Mouse (Mus musculus) heart, adult 2 months (tissue): Measurements from ENCODE around the gene Bzw1. TPM values are rescaled to one million over a fixed set of nuclear protein-coding genes. Genes with fewer than 3 reads are reported as not detected.

ENCODE experiments used
- DNase-seq, 2 experiments: peaks; one replicate each; pipeline ENCODE4 v3.0.0; 2021
- H3K27ac ChIP-seq: fragments of 200-600 bp; 2 replicates; pipeline ENCODE4 v1.8.1; 2022
- H3K27me3 ChIP-seq: fragments of 200-500 bp; 2 replicates; pipeline ENCODE4 v1.6.1; 2012; ENCODE audit warnings: mild to moderate bottlenecking, low read length, inconsistent platforms, mixed read lengths; ENCODE audit not compliant: control insufficient read depth, insufficient read depth
- H3K36me3 ChIP-seq: fragments of 200-500 bp; 2 replicates; pipeline ENCODE4 v1.6.1; 2012; ENCODE audit warnings: low read length, inconsistent platforms; ENCODE audit not compliant: control insufficient read depth, insufficient read depth
- H3K4me1 ChIP-seq: fragments of 200-500 bp; 2 replicates; pipeline ENCODE4 v1.6.1; 2011; ENCODE audit warnings: low read length; ENCODE audit not compliant: control insufficient read depth, insufficient read depth
- H3K4me3 ChIP-seq: fragments of 200-600 bp; 2 replicates; pipeline ENCODE4 v1.8.1; 2022
- H3K79me2 ChIP-seq: fragments of 200-500 bp; replicated peaks from 2 replicates; pipeline ENCODE4 v1.6.1; 2012; ENCODE audit warnings: mild to moderate bottlenecking, inconsistent platforms, low read length, moderate library complexity, mixed read lengths; ENCODE audit not compliant: control insufficient read depth, insufficient read depth
- H3K9ac ChIP-seq: fragments of 200-500 bp; 2 replicates; pipeline ENCODE4 v1.6.1; 2012; ENCODE audit warnings: low read depth, mild to moderate bottlenecking, control low read depth, inconsistent platforms, low read length, mixed read lengths
- CTCF ChIP-seq: fragments of 200-600 bp; IDR thresholded peaks from 2 replicates; pipeline ENCODE4 v1.8.1; 2022; ENCODE audit warnings: antibody characterized with exemption, mild to moderate bottlenecking, moderate library complexity
- EP300 ChIP-seq: fragments of 200-500 bp; IDR thresholded peaks from 2 replicates; pipeline ENCODE4 v1.6.1; 2011; ENCODE audit warnings: low read depth, low read length, control low read depth; ENCODE audit not compliant: insufficient read depth
- POLR2A ChIP-seq: fragments of 200-500 bp; IDR thresholded peaks from 2 replicates; pipeline ENCODE4 v1.6.1; 2011; ENCODE audit warnings: mild to moderate bottlenecking, low read depth, low read length, control low read depth; ENCODE audit not compliant: insufficient read depth
- WGBS: fragments of 180-500 bp; shearing (Covaris S2); methylation state at CpG from one replicate; pipeline ENCODE4 v1.1.7; 2018; 5-methylcytosine and 5-hydroxymethylcytosine counted together
- intact Hi-C: fragments of 180-260 bp; cut with DNase I; formaldehyde crosslinking; loops from one replicate; pipeline ENCODE4 v1.15.1; 2025
- polyA plus RNA-seq: library from polyadenylated mRNA; depleted of rRNA; stranded (reverse); fragments of >200 nt; gene quantifications from 2 replicates; pipeline ENCODE4 v1.2.3, GENCODE M21; 2012
- total RNA-seq, 2 experiments: library from RNA; stranded (reverse); gene quantifications; 2 replicates each; pipeline ENCODE4 v1.2.3; 2021

The Bzw1 gene
- total and polyA plus RNA-seq, 3 experiments, result 14.5 to 70.7 (median 62.6) TPM

GRCm38 (mm10) chr1:58407321-58407720, 14.6 kb downstream of the Bzw1 start:
- Histone ChIP-seq H3K36me3 (peaks cover 14% of the 10 kb centered on the region), H3K4me1 (no peaks in the 10 kb centered on the region), H3K9ac (no peak overlapping the region), H3K4me3 (no peak overlapping the region), H3K27ac (no peak overlapping the region), H3K79me2 (no peaks in the 10 kb centered on the region), H3K27me3 (no peaks in the 10 kb centered on the region)
- no peak for DNase-seq
- 96% methylated on average over 7 of the region's 7 CpGs for WGBS
- intact Hi-C loops, result no loop called here
- TF ChIP-seq EP300 (no peak), CTCF (no peak), POLR2A (no peak)

DNA sequence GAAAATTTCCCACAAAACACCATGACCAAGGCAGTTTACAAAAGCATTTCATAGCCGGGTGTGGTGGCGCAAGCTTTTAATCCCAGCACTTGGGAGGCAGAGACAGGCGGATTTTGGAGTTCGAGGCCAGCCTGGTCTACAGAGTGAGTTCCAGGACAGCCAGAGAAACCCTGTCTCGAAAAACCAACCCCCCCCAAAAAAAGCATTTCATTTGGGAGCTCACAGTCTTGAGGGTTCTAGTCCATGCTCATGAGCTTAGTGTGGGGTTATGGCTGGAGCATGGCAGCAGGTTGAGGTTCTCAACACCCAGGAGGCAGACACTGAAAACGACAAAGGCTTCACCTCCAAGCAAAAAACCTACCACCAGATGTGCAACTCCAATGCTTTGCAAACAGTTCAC, 15.4 kb downstream of the Bzw1 start:
- H3K36me3 ChIP-seq, result peaks cover 13% of the 10 kb centered on the region
- no peak overlapping the region for H3K4me3 ChIP-seq
- no peak for DNase-seq
- WGBS, result 84% methylated on average over 6 of the region's 6 CpGs
- H3K27me3 ChIP-seq, result no peaks in the 10 kb centered on the region
- TF ChIP-seq CTCF (no peak), POLR2A (no peak), EP300 (no peak)
- H3K4me1 ChIP-seq, result no peaks in the 10 kb centered on the region
- H3K9ac ChIP-seq, result no peak overlapping the region
- no peaks in the 10 kb centered on the region for H3K79me2 ChIP-seq
- H3K27ac ChIP-seq, result no peak overlapping the region
- intact Hi-C loops, result no loop called here

DNA sequence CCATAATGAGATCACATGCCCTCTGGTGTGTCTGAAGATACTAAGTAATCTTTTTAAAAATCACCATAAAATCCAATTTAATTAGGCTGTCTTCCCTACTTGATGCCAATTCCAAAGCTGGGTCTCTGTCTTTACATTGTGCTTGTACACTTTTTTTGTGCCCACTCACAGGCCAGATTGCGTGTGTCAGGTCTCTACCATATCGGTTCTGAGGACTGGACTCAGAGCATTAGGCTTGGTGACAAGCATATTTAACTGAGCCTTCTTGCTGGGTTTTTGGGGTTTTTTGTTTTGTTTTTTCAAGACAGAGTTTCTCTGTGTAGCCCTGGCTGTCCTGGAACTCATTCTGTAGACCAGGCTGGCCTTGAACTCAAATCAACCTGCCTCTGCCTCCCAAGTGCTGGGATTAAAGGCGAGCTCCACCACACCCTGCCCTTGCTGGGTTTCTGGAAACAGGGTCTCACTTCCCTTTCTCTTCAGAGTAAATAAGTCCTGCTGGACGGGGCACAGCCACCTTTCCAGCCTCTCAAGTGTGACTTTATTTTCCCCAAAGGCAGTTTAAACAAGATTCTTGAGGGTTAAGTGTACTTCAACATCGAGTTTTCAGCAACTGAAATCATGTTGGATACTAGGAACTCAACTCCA, 17.0 kb downstream of the Bzw1 start:
- TF ChIP-seq EP300, result no peak
- TF ChIP-seq CTCF, result no peak
- no peak for TF ChIP-seq POLR2A
- H3K36me3 ChIP-seq, result peaks cover 25% of the 10 kb centered on the region

GRCm38 (mm10) chr1:58410198-58410588, 17.5 kb downstream of the Bzw1 start:
- no peak overlapping the region for H3K27ac ChIP-seq
- peaks cover 30% of the 10 kb centered on the region for H3K36me3 ChIP-seq
- no peak overlapping the region for H3K9ac ChIP-seq
- intact Hi-C loops, result no loop called here
- DNase-seq, result no peak
- H3K4me3 ChIP-seq, result no peak overlapping the region
- WGBS, result 72% methylated on average over 3 of the region's 3 CpGs
- TF ChIP-seq CTCF (no peak), EP300 (no peak), POLR2A (no peak)
- H3K27me3 ChIP-seq, result no peaks in the 10 kb centered on the region
- no peaks in the 10 kb centered on the region for H3K79me2 ChIP-seq
- no peaks in the 10 kb centered on the region for H3K4me1 ChIP-seq

More for the DNA sequence above, 17.0 kb downstream of the Bzw1 start:
- DNase-seq, result no peak
- Histone ChIP-seq H3K27me3 (no peaks in the 10 kb centered on the region), H3K4me3 (no peak overlapping the region), H3K79me2 (no peaks in the 10 kb centered on the region), H3K9ac (no peak overlapping the region), H3K27ac (no peak overlapping the region), H3K4me1 (no peaks in the 10 kb centered on the region)
- 77% methylated on average over 5 of the region's 5 CpGs for WGBS
- intact Hi-C loops, result no loop called here

- intact Hi-C loops, result no loop called here
- no peak overlapping the region for H3K27ac ChIP-seq
- WGBS, result 82% methylated on average over 7 of the region's 7 CpGs
- no peaks in the 10 kb centered on the region for H3K4me1 ChIP-seq
- H3K4me3 ChIP-seq, result no peak overlapping the region
- H3K36me3 ChIP-seq, result peaks cover 34% of the 10 kb centered on the region
- no peak overlapping the region for H3K9ac ChIP-seq
- no peaks in the 10 kb centered on the region for H3K79me2 ChIP-seq
- H3K27me3 ChIP-seq, result no peaks in the 10 kb centered on the region
- TF ChIP-seq CTCF (no peak), POLR2A (no peak), EP300 (no peak)
- DNase-seq, result no peak
These were observed 18.1 kb downstream of the Bzw1 start for GRCm38 (mm10) chr1:58410776-58411175.

- no peak overlapping the region for H3K4me3 ChIP-seq
- peaks cover 5% of the 10 kb centered on the region for H3K4me1 ChIP-seq
- H3K27me3 ChIP-seq, result no peaks in the 10 kb centered on the region
- H3K27ac ChIP-seq, result no peak overlapping the region
- intact Hi-C loops, result loop anchor here (1.0 kb wide), 1 partner anchor 20 kb away; no protein-coding TSS in a partner anchor
- 0 out of 2 replicates have a peak, but pooled peaks cover 3% of the 10 kb centered on the region for H3K79me2 ChIP-seq
- TF ChIP-seq CTCF (peak; percentile 63), POLR2A (no peak)
- DNase-seq, result no peak
- H3K9ac ChIP-seq, result no peak overlapping the region
- H3K36me3 ChIP-seq, result peaks cover 71% of the 10 kb centered on the region
- WGBS, result 31% methylated on average over 1 of the region's 1 CpGs
These were observed 22.7 kb downstream of the Bzw1 start for GRCm38 (mm10) chr1:58415442-58415841.
